Mouse (Mus musculus) layer of hippocampus, adult 2 months (tissue): Measurements from ENCODE around the gene 1700037H04Rik. TPM values are rescaled to one million over a fixed set of nuclear protein-coding genes. Genes with fewer than 3 reads are reported as not detected.
A peak's percentile ranks its signal among the peaks of the same experiment; 100 is the strongest.

Source experiments
- DNase-seq, 2 experiments: peaks; one replicate each; pipeline ENCODE4 v3.0.0; 2022; ENCODE audit warnings: low spot score in 2 of 2
- H3K27ac ChIP-seq: fragments of 200-600 bp; 2 replicates; pipeline ENCODE4 v1.8.1; 2022
- H3K4me3 ChIP-seq: fragments of 200-600 bp; 2 replicates; pipeline ENCODE4 v1.8.1; 2022; ENCODE audit warnings: mild to moderate bottlenecking
- CTCF ChIP-seq: fragments of 200-600 bp; conservative IDR thresholded peaks from 2 replicates; pipeline ENCODE4 v1.8.1; 2022; ENCODE audit warnings: antibody characterized with exemption, mild to moderate bottlenecking, moderate library complexity
- long read RNA-seq, 2 experiments: library from polyadenylated mRNA; stranded (forward); transcript quantifications; one replicate each; pipeline ENCODE4 v2.0.0; 2021; ENCODE audit warnings: borderline mapping rate in 2 of 2
- total RNA-seq, 2 experiments: library from RNA; stranded (reverse); gene quantifications; 2 replicates each; pipeline ENCODE4 v1.2.3; 2021

The 1700037H04Rik gene
- total RNA-seq = 10 to 100 TPM; 46.0 to 46.7 TPM
- long read RNA-seq, experiment 1, transcript 1700037H04Rik-202 (6 exons, 1,241 nt) = major isoform, 34 of 40 reads
- long read RNA-seq, experiment 1, partial matches to known transcripts = 2 of 40 reads
- long read RNA-seq, experiment 1, other reads (novel, unspliced or antisense) = 4 of 40 reads
- long read RNA-seq, experiment 2, transcript 1700037H04Rik-202 (6 exons, 1,241 nt) = major isoform, 61 of 73 reads
- long read RNA-seq, experiment 2, partial matches to known transcripts = 0 of 73 reads
- long read RNA-seq, experiment 2, other reads (novel, unspliced or antisense) = 11 of 73 reads

GRCm38 (mm10) chr2:131159938-131160581 is at the start of gene 1700037H04Rik:
Gene 1700037H04Rik (minus strand): TSS chr2:131160081.
- Histone ChIP-seq H3K27ac (peak within 1 kb of the TSS; percentile 96), H3K4me3 (peak within 1 kb of the TSS; percentile 84)
- DNase-seq = peak; percentile 93 to 97
- TF ChIP-seq CTCF = no peak

- no peak for TF ChIP-seq CTCF
- peak overlapping the region; percentile 71 for H3K4me3 ChIP-seq
- no peak for DNase-seq
Measured at GRCm38 (mm10) chr2:131209125-131209795, 49.4 kb upstream of the 1700037H04Rik start.

DNA sequence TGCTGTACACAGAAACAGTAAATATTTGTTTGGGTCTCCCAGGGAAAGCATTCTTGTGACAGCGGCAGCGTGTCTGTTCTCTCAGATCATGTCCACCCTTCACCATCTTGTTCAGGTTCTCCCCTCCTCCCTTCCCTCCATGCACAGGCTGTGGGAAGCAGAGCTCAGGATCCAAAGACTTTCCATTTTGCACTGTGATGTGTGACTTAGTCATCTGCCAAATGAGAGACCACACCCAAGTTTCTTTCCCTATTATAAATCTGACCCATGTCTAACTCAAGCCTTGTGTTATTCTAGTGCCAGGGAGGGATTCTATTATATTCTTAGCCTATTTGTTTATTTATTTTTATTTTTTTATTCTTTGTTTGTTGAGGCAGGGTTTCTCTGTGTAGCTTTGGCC is 48.5 kb upstream of the 1700037H04Rik start:
- Histone ChIP-seq H3K27ac (no peak overlapping the region), H3K4me3 (no peak overlapping the region)
- no peak for TF ChIP-seq CTCF
- no peak for DNase-seq

More at GRCm38 (mm10) chr2:131209125-131209795, 49.4 kb upstream of the 1700037H04Rik start:
- H3K27ac ChIP-seq = peak overlapping the region; percentile 100

DNA sequence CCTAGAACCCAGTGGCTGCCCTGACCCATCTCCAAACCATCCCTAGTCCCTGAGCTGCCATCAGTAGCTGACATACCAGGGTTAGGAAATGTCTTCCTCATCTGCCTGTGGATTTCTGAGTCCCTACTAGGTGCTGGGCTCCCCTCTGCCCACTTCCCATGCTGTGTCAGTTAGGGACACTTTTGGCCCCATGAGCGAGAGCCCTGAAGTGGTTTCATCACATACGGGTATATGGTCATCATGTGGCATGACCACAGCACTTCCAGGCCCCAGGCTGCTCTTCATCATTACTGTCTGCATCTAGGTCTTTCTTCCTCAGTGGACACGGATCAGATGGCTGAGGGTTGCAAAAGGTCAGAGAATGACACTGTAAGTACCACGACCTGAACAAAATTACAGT is 46.9 kb upstream of the 1700037H04Rik start, which contains the start of gene Ap5s1:
Gene Ap5s1, plus strand, starts transcription at position 301 of the 400 bp plus-strand sequence.
- DNase-seq = no peak
- peak within 1 kb of the TSS; percentile 90; the same call in 1 of the 2 replicates for H3K27ac ChIP-seq
- H3K4me3 ChIP-seq = no peak within 1 kb of the TSS
- TF ChIP-seq CTCF = no peak

GRCm38 (mm10) chr2:131205521-131206182 is 45.8 kb upstream of the 1700037H04Rik start:
- no peak for TF ChIP-seq CTCF
- DNase-seq = no peak
- Histone ChIP-seq H3K27ac (peak overlapping the region; percentile 90), H3K4me3 (no peak overlapping the region)

DNA sequence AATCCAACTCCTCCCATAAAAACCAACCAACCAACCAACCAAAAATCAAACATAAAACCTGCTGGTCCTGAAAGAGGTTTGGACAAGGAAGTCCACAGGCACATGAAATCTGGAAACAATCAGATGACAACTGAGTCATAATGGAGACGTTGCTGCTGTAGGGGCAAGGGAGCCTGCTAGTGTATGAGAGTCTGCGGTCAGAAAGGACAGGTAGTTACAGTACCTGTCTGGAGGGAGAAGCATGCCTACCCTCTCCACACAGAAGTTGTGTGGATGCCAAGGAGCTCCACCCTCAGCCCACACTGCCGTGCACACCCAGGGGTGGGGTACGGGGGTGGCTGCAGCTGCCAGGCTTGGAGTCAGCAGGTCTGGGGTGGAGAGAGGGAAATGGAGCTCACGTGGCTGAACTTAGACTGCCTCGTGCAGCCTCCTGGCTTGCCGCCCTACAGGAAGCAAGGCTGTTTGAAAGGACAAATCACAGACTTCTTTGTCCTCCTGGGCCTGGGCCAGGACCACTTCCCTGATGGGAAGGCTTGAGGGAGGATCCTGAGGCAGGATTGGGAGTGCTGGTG is 44.6 kb upstream of the 1700037H04Rik start:
- peak; percentile 81 to 86 for DNase-seq
- H3K4me3 ChIP-seq = no peak overlapping the region
- H3K27ac ChIP-seq = peak overlapping the region; percentile 90
- no peak for TF ChIP-seq CTCF

- peak overlapping the region; percentile 90 for H3K27ac ChIP-seq
- TF ChIP-seq CTCF = no peak
Measured at GRCm38 (mm10) chr2:131203816-131204409, 44.0 kb upstream of the 1700037H04Rik start.

DNA sequence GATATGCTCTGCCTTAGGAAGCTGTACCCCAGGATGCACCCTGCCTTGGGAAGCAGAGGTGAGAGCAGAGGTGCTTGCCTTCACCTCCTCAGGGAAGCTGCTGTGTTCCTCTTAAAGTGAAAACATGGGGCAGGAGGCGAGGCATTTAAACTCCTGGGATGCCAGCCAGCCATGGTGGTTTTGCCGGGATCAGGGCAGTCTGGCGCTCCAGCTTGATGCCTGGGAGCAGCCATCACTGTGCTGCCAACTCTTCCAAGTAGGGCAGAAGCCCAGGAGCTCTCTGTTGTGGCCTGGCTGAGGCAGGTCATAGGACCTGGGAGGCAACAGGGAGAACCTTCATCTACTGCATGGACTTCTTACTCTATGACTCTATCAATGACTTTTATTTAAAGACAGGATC is 41.4 kb upstream of the 1700037H04Rik start:
- H3K27ac ChIP-seq = no peak overlapping the region
- no peak for DNase-seq

More at GRCm38 (mm10) chr2:131203816-131204409, 44.0 kb upstream of the 1700037H04Rik start:
- no peak for DNase-seq
- no peak overlapping the region for H3K4me3 ChIP-seq

GRCm38 (mm10) chr2:131200710-131201109 is 40.8 kb upstream of the 1700037H04Rik start:
- Histone ChIP-seq H3K4me3 (no peak overlapping the region), H3K27ac (no peak overlapping the region)
- no peak for DNase-seq
- TF ChIP-seq CTCF = no peak

More for the DNA sequence above, 41.4 kb upstream of the 1700037H04Rik start:
- TF ChIP-seq CTCF = no peak
- H3K4me3 ChIP-seq = no peak overlapping the region

DNA sequence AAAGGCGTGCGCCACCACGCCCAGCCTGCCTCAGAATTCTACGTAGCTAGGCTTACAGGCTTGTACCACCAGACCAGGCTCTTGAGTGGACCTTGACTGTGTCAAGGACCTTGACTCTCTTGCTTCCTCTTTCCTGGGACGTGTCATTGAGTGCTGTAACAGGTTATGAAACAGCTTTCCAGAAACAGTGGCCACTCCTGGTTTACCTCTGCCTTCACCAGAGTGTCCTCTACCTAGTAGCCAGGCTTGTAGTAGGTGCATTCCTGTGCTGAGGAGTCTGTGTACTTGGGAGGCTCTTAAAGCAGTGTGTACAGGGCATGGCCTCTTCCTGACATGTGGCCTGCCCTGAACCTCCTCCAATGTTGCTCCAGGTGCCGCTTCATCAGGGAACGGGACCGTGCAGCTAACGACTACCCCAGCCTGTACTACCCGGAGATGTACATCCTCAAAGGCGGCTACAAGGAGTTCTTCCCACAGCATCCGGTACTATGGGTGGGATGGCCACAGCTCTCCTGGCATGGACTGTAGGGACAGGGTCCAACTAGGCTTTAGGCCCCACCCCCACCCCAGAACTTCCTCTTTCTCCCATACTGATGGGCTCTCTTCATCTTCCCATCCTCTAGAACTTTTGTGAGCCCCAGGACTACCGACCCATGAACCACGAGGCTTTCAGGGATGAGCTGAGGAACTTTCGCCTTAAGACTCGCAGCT is 36.9 kb upstream of the 1700037H04Rik start:
- H3K4me3 ChIP-seq = no peak overlapping the region
- no peak overlapping the region for H3K27ac ChIP-seq
- no peak for TF ChIP-seq CTCF
- DNase-seq = no peak

DNA sequence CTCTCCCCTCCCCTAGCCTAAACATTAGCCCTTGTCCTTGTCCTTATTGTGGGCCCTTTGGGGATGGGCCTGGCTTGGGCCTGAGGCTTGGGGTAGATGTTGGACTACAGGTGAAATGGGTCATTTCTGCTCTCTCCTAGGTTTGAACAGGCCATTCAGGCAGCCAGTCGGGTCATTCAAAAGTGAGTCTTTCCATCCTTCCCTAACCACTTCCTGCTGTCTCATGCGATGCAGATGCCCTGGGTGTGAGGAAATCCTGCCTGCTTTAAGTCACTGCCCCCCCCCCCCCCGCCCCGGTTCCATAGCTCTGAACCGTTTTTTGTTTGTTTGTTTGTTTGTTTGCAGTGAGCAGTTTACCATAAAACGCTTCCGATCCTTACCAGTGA is 31.1 kb upstream of the 1700037H04Rik start:
- no peak for TF ChIP-seq CTCF
- Histone ChIP-seq H3K4me3 (no peak overlapping the region), H3K27ac (no peak overlapping the region)
- no peak for DNase-seq
